Mouse (Mus musculus): ENCODE results near the gene Mafg. TPM values are rescaled to one million over a fixed set of nuclear protein-coding genes. Genes with fewer than 3 reads are reported as not detected.
"Not testable (repeated sequence)": the region's sequence is repeated elsewhere in the genome, so short reads cannot be mapped to it uniquely, and the experiment has no call there.

The Mafg gene
- polyA plus RNA-seq (2016; fragmentation: Nextera tagmentation; extraction: Ambion mirVana), result 28.8 and 29.9 TPM in 2 replicates

- Histone ChIP-seq H3K4me2 (peak within 1 kb of the TSS; percentile 92), H3K36me3 (peaks cover 12% of the 10 kb centered on the region), H3K9ac (replicated peaks) (peak within 1 kb of the TSS; percentile 88), H3K27ac (peak within 1 kb of the TSS; percentile 87), H3K27me3 (no peaks in the 10 kb centered on the region), H3K4me3 (replicated peaks) (peak within 1 kb of the TSS; percentile 97), H3K4me1 (replicated peaks) (peaks cover 28% of the 10 kb centered on the region), H3K9me3 (no peaks in the 10 kb centered on the region)
- WGBS, result 11% methylated on average over 58 of the region's 58 CpGs
- ATAC-seq (ENCODE audit: insufficient number of reproducible peaks, insufficient read depth, low FRiP score, low TSS enrichment, low read depth), result peak; percentile 86
Observed at GRCm38 (mm10) chr11:120633520-120634343, at the start of gene Mafg. Gene Mafg, minus strand, starts transcription at chr11:120633600.

DNA sequence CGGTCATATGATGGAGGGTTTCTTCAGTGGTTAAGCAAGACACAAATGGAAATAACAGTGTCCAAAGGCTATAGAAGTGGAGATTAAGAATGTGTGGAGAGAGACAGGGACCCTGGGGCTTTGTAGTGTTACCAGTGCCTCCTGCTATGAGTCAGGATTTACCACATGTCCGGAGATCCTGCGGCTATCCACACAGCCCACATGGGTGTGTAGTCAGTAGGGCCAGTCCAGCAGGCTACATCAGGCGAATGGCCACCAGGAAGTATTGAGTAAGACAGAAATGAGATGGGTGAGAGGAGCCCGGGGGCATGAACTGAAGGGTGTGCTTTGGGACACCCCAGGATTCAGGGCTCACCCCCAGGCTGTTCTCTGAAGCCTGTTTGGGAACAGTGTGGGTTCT lies 49.3 kb upstream of the Mafg start:
- no peak overlapping the region for H3K27ac ChIP-seq
- H3K27me3 ChIP-seq, result no peaks in the 10 kb centered on the region
- H3K36me3 ChIP-seq, result peaks cover 84% of the 10 kb centered on the region
- 93% methylated on average over 5 of the region's 5 CpGs for WGBS
- peaks cover 16% of the 10 kb centered on the region; the same call in 1 of the 2 replicates for H3K4me1 ChIP-seq (replicated peaks)
- no peak overlapping the region for H3K9ac ChIP-seq (replicated peaks)
- no peak for ATAC-seq (ENCODE audit: insufficient number of reproducible peaks, insufficient read depth, low FRiP score, low TSS enrichment, low read depth)
- H3K9me3 ChIP-seq, result no peaks in the 10 kb centered on the region
- H3K4me2 ChIP-seq, result no peak overlapping the region
- no peak overlapping the region for H3K4me3 ChIP-seq (replicated peaks)

GRCm38 (mm10) chr11:120679909-120680308 lies 46.5 kb upstream of the Mafg start:
- H3K4me1 ChIP-seq (replicated peaks), result peaks cover 16% of the 10 kb centered on the region; the same call in 1 of the 2 replicates
- peaks cover 84% of the 10 kb centered on the region for H3K36me3 ChIP-seq
- no peak overlapping the region for H3K27ac ChIP-seq
- no peak overlapping the region for H3K4me3 ChIP-seq (replicated peaks)
- no peak overlapping the region for H3K9ac ChIP-seq (replicated peaks)
- 81% methylated on average over 3 of the region's 3 CpGs for WGBS
- no peaks in the 10 kb centered on the region for H3K27me3 ChIP-seq
- no peaks in the 10 kb centered on the region for H3K9me3 ChIP-seq
- ATAC-seq (ENCODE audit: insufficient number of reproducible peaks, insufficient read depth, low FRiP score, low TSS enrichment, low read depth), result no peak
- H3K4me2 ChIP-seq, result no peak overlapping the region

DNA sequence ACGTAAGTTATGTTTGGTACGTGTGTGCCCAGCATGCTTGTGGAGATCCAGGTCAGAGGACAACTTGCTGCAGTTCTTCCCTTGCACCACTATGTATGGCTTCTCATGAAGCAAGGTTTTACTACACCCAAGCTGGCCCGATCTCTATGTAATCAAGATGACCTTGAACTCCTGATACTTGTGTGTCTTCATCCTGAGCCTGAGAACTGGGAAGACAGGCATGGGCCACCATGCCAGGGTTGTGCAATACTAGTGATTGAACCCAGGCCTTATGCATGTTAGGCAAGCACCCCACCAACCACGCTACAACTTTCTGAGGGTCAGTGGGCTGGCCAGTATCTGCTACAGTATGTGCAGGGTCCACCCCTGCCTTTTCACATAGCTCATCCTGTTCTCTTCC lies 43.6 kb upstream of the Mafg start:
- Histone ChIP-seq H3K9ac (replicated peaks) (no peak overlapping the region), H3K36me3 (peaks cover 57% of the 10 kb centered on the region), H3K27ac (no peak overlapping the region), H3K27me3 (no peaks in the 10 kb centered on the region), H3K4me1 (replicated peaks) (peaks cover 19% of the 10 kb centered on the region), H3K4me2 (no peak overlapping the region), H3K4me3 (replicated peaks) (no peak overlapping the region), H3K9me3 (no peaks in the 10 kb centered on the region)
- 92% methylated on average over 4 of the region's 4 CpGs for WGBS
- ATAC-seq (ENCODE audit: insufficient number of reproducible peaks, insufficient read depth, low FRiP score, low TSS enrichment, low read depth), result no peak

DNA sequence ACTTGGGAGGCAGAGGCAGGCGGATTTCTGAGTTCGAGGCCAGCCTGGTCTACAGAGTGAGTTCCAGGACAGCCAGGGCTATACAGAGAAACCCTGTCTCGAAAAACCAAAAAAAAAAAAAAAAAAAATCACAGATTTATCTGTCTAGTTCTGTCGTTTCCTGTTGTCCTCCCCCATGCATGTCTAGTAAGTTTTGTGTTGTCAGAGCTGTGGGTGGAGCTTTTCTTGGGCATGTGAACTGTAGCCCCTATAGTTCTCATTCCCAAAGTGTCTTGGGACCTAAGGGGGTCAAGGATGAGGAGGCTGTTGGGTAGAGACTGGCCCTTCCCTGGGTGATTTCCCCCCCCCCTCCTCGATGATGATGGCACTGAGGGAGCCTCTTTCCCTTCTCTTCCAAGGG lies 42.5 kb upstream of the Mafg start:
- not testable (repeated sequence) for H3K27me3 ChIP-seq; H3K4me2 ChIP-seq; H3K9me3 ChIP-seq; ATAC-seq (ENCODE audit: insufficient number of reproducible peaks, insufficient read depth, low FRiP score, low TSS enrichment, low read depth); H3K4me3 ChIP-seq (replicated peaks); H3K9ac ChIP-seq (replicated peaks); H3K27ac ChIP-seq
- Histone ChIP-seq H3K4me1 (replicated peaks) (peaks cover 19% of the 10 kb centered on the region), H3K36me3 (peaks cover 51% of the 10 kb centered on the region)
- WGBS, result 89% methylated on average over 5 of the region's 5 CpGs

DNA sequence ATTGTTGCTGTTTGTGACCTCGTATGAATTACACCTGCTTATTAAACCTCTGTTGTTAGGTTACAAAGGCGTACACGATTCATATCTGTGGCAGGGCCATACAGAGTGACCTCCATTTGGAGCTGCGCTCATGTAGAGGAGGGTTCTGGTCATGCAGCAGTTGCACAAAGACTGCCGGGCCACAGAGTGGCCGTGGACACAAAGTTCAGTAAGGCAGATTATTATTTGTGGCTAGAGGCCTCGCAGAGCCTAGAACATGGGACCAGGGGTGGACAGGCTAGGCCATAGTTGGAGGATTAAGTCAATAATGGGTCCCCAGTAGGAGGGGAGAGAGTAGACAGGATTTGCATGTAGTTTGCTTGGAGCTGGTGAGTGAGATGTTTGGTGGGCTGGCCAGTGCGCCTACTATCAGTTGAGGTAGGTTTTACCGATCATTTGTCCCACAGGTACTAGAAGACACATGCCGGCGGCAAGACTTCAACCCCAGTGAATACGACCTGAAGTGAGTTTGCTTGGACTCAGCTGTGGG lies 40.3 kb upstream of the Mafg start:
- H3K4me1 ChIP-seq (replicated peaks), result peaks cover 19% of the 10 kb centered on the region
- WGBS, result 41% methylated on average over 12 of the region's 12 CpGs
- peak; percentile 11; the same call in 1 of the 2 replicates for ATAC-seq (ENCODE audit: insufficient number of reproducible peaks, insufficient read depth, low FRiP score, low TSS enrichment, low read depth)
- no peaks in the 10 kb centered on the region for H3K9me3 ChIP-seq
- peaks cover 29% of the 10 kb centered on the region for H3K36me3 ChIP-seq
- peak overlapping the region; percentile 90 for H3K4me2 ChIP-seq
- peak overlapping the region; percentile 75 for H3K4me3 ChIP-seq (replicated peaks)
- H3K27me3 ChIP-seq, result no peaks in the 10 kb centered on the region
- H3K27ac ChIP-seq, result peak overlapping the region; percentile 91
- peak overlapping the region; percentile 81 for H3K9ac ChIP-seq (replicated peaks)

DNA sequence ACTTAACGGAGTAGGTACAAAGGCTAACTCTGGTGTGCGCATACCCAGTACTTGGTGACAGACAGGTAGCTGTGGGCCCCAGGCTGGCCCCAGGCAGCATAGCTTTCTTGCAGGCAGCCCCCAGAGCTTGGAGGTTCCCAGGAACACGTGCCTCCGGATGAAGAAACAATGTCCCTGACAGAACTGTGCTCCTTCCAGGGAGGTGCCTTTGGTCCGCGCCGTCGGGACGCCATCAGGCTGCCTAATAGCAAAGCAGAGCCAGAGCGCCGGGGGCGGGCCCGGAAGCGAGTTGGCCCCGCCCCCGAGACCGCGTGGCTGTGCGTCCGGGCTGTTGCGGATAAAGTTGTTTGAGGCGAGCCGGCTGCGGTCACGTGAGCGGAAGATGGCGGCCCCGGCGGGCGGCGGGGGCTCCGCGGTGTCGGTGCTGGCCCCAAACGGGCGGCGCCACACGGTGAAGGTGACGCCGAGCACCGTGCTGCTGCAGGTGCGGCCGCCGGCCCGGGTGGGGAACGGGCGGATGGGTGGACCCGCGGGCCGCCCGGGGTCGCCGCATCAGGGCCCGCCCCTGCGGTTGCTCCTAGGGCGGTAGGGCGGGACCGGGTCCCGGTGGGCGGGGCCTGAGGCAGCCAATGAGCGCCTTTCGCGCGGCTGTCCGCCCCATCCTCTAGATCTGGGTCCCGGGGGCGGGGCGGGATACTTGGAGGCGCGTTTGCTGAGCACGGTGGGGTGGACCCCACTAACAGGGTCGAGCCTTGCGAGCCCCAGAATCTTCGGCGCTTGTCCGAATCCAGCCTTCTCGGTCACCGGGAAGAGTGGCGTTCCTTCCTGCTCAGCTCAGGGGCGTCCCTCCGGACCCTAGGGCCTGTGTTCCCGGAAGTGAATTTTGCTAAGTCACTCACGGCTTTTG lies 39.5 kb upstream of the Mafg start, which contains the start of gene Aspscr1:
TSS of gene Aspscr1 (plus strand) at position 287 of the 907 bp plus-strand sequence.
- H3K27me3 ChIP-seq, result no peaks in the 10 kb centered on the region
- peak within 1 kb of the TSS; percentile 81 for H3K9ac ChIP-seq (replicated peaks)
- H3K36me3 ChIP-seq, result peaks cover 21% of the 10 kb centered on the region
- peaks cover 19% of the 10 kb centered on the region for H3K4me1 ChIP-seq (replicated peaks)
- peak within 1 kb of the TSS; percentile 91 for H3K27ac ChIP-seq
- WGBS, result 2% methylated on average over 80 of the region's 83 CpGs
- peak within 1 kb of the TSS; percentile 75 for H3K4me3 ChIP-seq (replicated peaks)
- peak; percentile 96 for ATAC-seq (ENCODE audit: insufficient number of reproducible peaks, insufficient read depth, low FRiP score, low TSS enrichment, low read depth)
- peak within 1 kb of the TSS; percentile 90 for H3K4me2 ChIP-seq
- H3K9me3 ChIP-seq, result no peaks in the 10 kb centered on the region

GRCm38 (mm10) chr11:120666617-120667016 lies 33.2 kb upstream of the Mafg start:
- Histone ChIP-seq H3K4me2 (0 out of 2 replicates have a peak overlapping the region, but pooled peaks have one; percentile 17), H3K9ac (replicated peaks) (no peak overlapping the region), H3K4me3 (replicated peaks) (no peak overlapping the region), H3K27ac (no peak overlapping the region), H3K9me3 (no peaks in the 10 kb centered on the region), H3K36me3 (no peaks in the 10 kb centered on the region), H3K27me3 (peaks cover 29% of the 10 kb centered on the region), H3K4me1 (replicated peaks) (peaks cover 15% of the 10 kb centered on the region)
- 1% methylated on average over 3 of the region's 3 CpGs for WGBS
- no peak for ATAC-seq (ENCODE audit: insufficient number of reproducible peaks, insufficient read depth, low FRiP score, low TSS enrichment, low read depth)

DNA sequence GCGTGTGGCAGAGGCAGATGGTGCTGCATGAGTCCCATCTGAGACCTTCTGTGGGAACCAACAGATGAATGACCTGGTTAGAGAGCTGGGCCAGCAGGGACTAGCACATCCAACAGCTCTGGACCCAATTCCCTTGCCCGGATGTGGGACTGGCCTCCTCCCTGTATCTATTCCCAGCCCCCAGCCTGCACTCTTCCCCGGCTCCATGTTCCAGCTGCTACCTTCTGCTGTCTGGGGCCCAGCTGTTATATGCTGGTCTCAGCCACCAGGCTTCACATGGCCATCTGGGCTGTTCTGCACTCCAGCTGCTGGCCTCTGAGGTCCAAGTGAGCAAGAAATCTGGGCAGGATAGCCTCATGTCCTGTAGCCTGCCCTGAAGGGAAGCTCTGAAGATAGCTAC lies 32.0 kb upstream of the Mafg start:
- Histone ChIP-seq H3K27ac (no peak overlapping the region), H3K4me1 (replicated peaks) (peaks cover 26% of the 10 kb centered on the region), H3K4me3 (replicated peaks) (no peak overlapping the region), H3K4me2 (no peak overlapping the region), H3K27me3 (peaks cover 41% of the 10 kb centered on the region), H3K9me3 (no peaks in the 10 kb centered on the region), H3K36me3 (no peaks in the 10 kb centered on the region), H3K9ac (replicated peaks) (no peak overlapping the region)
- 66% methylated on average over 3 of the region's 3 CpGs for WGBS
- ATAC-seq (ENCODE audit: insufficient number of reproducible peaks, insufficient read depth, low FRiP score, low TSS enrichment, low read depth), result no peak

- Histone ChIP-seq H3K9ac (replicated peaks) (no peak overlapping the region), H3K9me3 (no peaks in the 10 kb centered on the region), H3K27me3 (peaks cover 58% of the 10 kb centered on the region), H3K27ac (no peak overlapping the region), H3K4me3 (replicated peaks) (no peak overlapping the region), H3K4me2 (no peak overlapping the region), H3K4me1 (replicated peaks) (peaks cover 41% of the 10 kb centered on the region), H3K36me3 (no peaks in the 10 kb centered on the region)
- no peak for ATAC-seq (ENCODE audit: insufficient number of reproducible peaks, insufficient read depth, low FRiP score, low TSS enrichment, low read depth)
- 91% methylated on average over 5 of the region's 5 CpGs for WGBS
Observed at GRCm38 (mm10) chr11:120663714-120664113, 30.3 kb upstream of the Mafg start.

DNA sequence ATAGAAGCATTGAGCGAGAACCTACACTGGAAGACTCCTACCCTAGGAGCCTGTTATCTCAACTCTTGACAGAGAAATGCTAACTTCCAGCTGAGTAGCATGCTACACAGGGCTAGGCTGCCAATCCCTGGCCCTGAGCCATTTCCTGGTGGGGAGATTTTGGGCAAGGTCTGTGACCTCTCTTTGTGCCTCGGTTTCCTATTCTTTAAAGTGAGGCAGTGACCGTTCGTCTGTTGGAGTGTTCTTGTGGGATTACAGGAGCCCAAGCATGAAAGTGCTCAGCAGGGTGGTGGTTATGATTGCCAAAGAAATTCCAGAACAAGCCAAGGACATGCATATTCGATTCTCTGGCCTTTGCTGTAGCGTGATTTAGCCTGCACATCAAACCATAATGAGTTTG lies 29.4 kb upstream of the Mafg start:
- Histone ChIP-seq H3K36me3 (no peaks in the 10 kb centered on the region), H3K9ac (replicated peaks) (no peak overlapping the region), H3K27ac (no peak overlapping the region), H3K4me3 (replicated peaks) (no peak overlapping the region), H3K9me3 (no peaks in the 10 kb centered on the region), H3K4me2 (no peak overlapping the region), H3K27me3 (peaks cover 67% of the 10 kb centered on the region), H3K4me1 (replicated peaks) (peaks cover 41% of the 10 kb centered on the region)
- 78% methylated on average over 6 of the region's 6 CpGs for WGBS
- no peak for ATAC-seq (ENCODE audit: insufficient number of reproducible peaks, insufficient read depth, low FRiP score, low TSS enrichment, low read depth)

Measured in limb, embryonic 12.5 days (tissue).